ENCODE assay signal across 8 mouse cellular contexts in genomic region chr13:5864265-5865097, GRCm38 (mm10). TPM values are rescaled to one million over a fixed set of nuclear protein-coding genes. Genes with fewer than 3 reads are reported as not detected.
DNase-seq lines count a peak whose midpoint lies in the region; ATAC-seq and TF ChIP-seq lines count a peak whose summit lies in the region.

No protein-coding gene starts in this region.

- H3K9me3 ChIP-seq in G1E (replicated peaks), result no peaks in the 10 kb centered on the region
- no peaks in the 10 kb centered on the region for H3K9me3 ChIP-seq in forebrain, embryonic 15.5 days
- H3K9me3 ChIP-seq in intestine, postnatal 0 days (ENCODE audit: control insufficient read depth), result no peaks in the 10 kb centered on the region
- H3K9me3 ChIP-seq in midbrain, postnatal 0 days (ENCODE audit: low read length), result no peaks in the 10 kb centered on the region

- peak; percentile 25; the same call in 1 of the 2 replicates for ATAC-seq in G1E (ENCODE audit: extremely low read depth, insufficient number of reproducible peaks, low FRiP score, poor library complexity, severe bottlenecking)
- ATAC-seq in forebrain, embryonic 15.5 days (replicated peaks), result no peak
- no peak for ATAC-seq in intestine, postnatal 0 days
- ATAC-seq in midbrain, postnatal 0 days (ENCODE audit: low FRiP score), result no peak

- H3K9ac ChIP-seq in forebrain, embryonic 15.5 days (replicated peaks), result peak overlapping the region; percentile 46
- peak overlapping the region; percentile 17; the same call in 1 of the 2 replicates for H3K9ac ChIP-seq in intestine, postnatal 0 days (ENCODE audit: low read depth, low read length)
- peak overlapping the region; percentile 58 for H3K9ac ChIP-seq in midbrain, postnatal 0 days (replicated peaks; ENCODE audit: low read length, poor library complexity, severe bottlenecking)

- H3K4me2 ChIP-seq in forebrain, embryonic 15.5 days (replicated peaks), result peak overlapping the region; percentile 51
- H3K4me2 ChIP-seq in intestine, postnatal 0 days (replicated peaks; ENCODE audit: low read depth), result peak overlapping the region; percentile 73
- peak overlapping the region; percentile 68 for H3K4me2 ChIP-seq in midbrain, postnatal 0 days (ENCODE audit: low read depth, low read length, poor library complexity, severe bottlenecking)

- DNase-seq in heart, adult 18-20 months, result peak; percentile 69 to 75
- no peak for DNase-seq in heart, postnatal 25 days (ENCODE audit: low spot score)
- DNase-seq in G1E (ENCODE audit: low spot score), result no peak
- DNase-seq in midbrain, postnatal 0 days (ENCODE audit: low spot score), result peak; percentile 30
- DNase-seq in adrenal gland, postnatal 36 days, result no peak
- DNase-seq in cerebellum, adult 18-20 months, result no peak

- peaks cover 49% of the 10 kb centered on the region for H3K36me3 ChIP-seq in G1E (replicated peaks)
- peaks cover 36% of the 10 kb centered on the region for H3K36me3 ChIP-seq in forebrain, embryonic 15.5 days
- H3K36me3 ChIP-seq in intestine, postnatal 0 days (ENCODE audit: control insufficient read depth, insufficient read depth), result peaks cover 40% of the 10 kb centered on the region
- peaks cover 28% of the 10 kb centered on the region for H3K36me3 ChIP-seq in midbrain, postnatal 0 days (ENCODE audit: insufficient read depth, low read length)

- H3K4me1 ChIP-seq in G1E (ENCODE audit: insufficient read depth, low read depth, low read length), result peaks cover 36% of the 10 kb centered on the region
- H3K4me1 ChIP-seq in forebrain, embryonic 15.5 days, result peaks cover 36% of the 10 kb centered on the region
- H3K4me1 ChIP-seq in intestine, postnatal 0 days (replicated peaks; ENCODE audit: control insufficient read depth, insufficient read depth, low read length), result 0 out of 2 replicates have a peak, but pooled peaks cover 3% of the 10 kb centered on the region
- peaks cover 17% of the 10 kb centered on the region for H3K4me1 ChIP-seq in midbrain, postnatal 0 days (ENCODE audit: insufficient read depth, low read length)

- no peak for TF ChIP-seq CTCF in G1E (IDR thresholded peaks at IDR 0.05; ENCODE audit: low read depth, low read length)
- no peak for TF ChIP-seq CTCF in intestine, postnatal 0 days (IDR thresholded peaks at IDR 0.05; ENCODE audit: low read depth)
- TF ChIP-seq CTCF in midbrain, postnatal 0 days (IDR thresholded peaks at IDR 0.05), result no peak

- H3K4me3 ChIP-seq in G1E (ENCODE audit: low read depth, low read length), result peak overlapping the region; percentile 33; the same call in 1 of the 2 replicates
- H3K4me3 ChIP-seq in forebrain, embryonic 15.5 days, result peak overlapping the region; percentile 51
- H3K4me3 ChIP-seq in intestine, postnatal 0 days (ENCODE audit: low read depth, low read length), result peak overlapping the region; percentile 34
- peak overlapping the region; percentile 83 for H3K4me3 ChIP-seq in midbrain, postnatal 0 days (ENCODE audit: low read depth, low read length)

- 61% methylated on average over 10 of the region's 10 CpGs for WGBS in forebrain, embryonic 15.5 days
- WGBS in intestine, postnatal 0 days, result 38% methylated on average over 10 of the region's 10 CpGs
- 39% methylated on average over 10 of the region's 10 CpGs for WGBS in midbrain, postnatal 0 days

- intact Hi-C loops in heart, postnatal 25 days (cut with DNase I), result loop anchor here (5.0 to 10.0 kb wide), 7 partner anchors 62 to 1200 kb away; no protein-coding TSS in a partner anchor

- peak overlapping the region; percentile 69 for H3K27ac ChIP-seq in forebrain, embryonic 15.5 days (replicated peaks)
- peak overlapping the region; percentile 66 for H3K27ac ChIP-seq in intestine, postnatal 0 days (ENCODE audit: low read depth, low read length)
- H3K27ac ChIP-seq in midbrain, postnatal 0 days (ENCODE audit: low read depth, low read length), result no peak overlapping the region; the same call in 1 of the 2 replicates

- no peaks in the 10 kb centered on the region for H3K27me3 ChIP-seq in G1E (ENCODE audit: insufficient read depth, low read length)
- H3K27me3 ChIP-seq in forebrain, embryonic 15.5 days, result no peaks in the 10 kb centered on the region
- no peaks in the 10 kb centered on the region for H3K27me3 ChIP-seq in intestine, postnatal 0 days (replicated peaks; ENCODE audit: control insufficient read depth, insufficient read depth, low read length)
- no peaks in the 10 kb centered on the region for H3K27me3 ChIP-seq in midbrain, postnatal 0 days (ENCODE audit: insufficient read depth, low read length)

RNA-seq across cellular contexts. Expression of gene Klf6, which starts 3.2 kb away (rescaled TPM):
- 10 to 100 TPM; 64.8 to 69.7 TPM for total RNA-seq in heart, adult 18-20 months (2021)
- total RNA-seq in heart, postnatal 25 days (2021), result 10 to 100 TPM; 47.7 to 55.1 TPM
- total RNA-seq in G1E (2014; fragmentation: Nextera tagmentation) (90.9 and 104 TPM in 2 replicates), G1E (2017) (88.2 and 101 TPM in 2 replicates)
- polyA plus RNA-seq in G1E (2012), result 25.3 and 26.3 TPM in 2 replicates
- polyA plus RNA-seq in forebrain, embryonic 15.5 days (2015; fragmentation: Nextera tagmentation; extraction: Ambion mirVana), result 79.0 and 80.2 TPM in 2 replicates
- 64.4 and 65.3 TPM in 2 replicates for polyA plus RNA-seq in intestine, postnatal 0 days (2015; fragmentation: Nextera tagmentation; extraction: Ambion mirVana)
- total RNA-seq in midbrain, postnatal 0 days (2014; rRNA removed), result 63.9 and 75.1 TPM in 2 replicates
- polyA plus RNA-seq in midbrain, postnatal 0 days (2015; fragmentation: Nextera tagmentation; extraction: Ambion mirVana), result 153 and 157 TPM in 2 replicates
- 10 to 100 TPM; 45.5 to 50.3 TPM for total RNA-seq in adrenal gland, postnatal 36 days (2021)

Comparison
In these comparisons a context has a peak if more than half of its experiments do, and no peak if none do; other contexts are left out.
1. DNase-seq: peak in heart, adult 18-20 months (2 of 2) and midbrain, postnatal 0 days (single experiment); none in heart, postnatal 25 days (single experiment), G1E (single experiment), adrenal gland, postnatal 36 days (0 of 2) and cerebellum, adult 18-20 months (0 of 2).
2. H3K4me3 ChIP-seq: peak in every context shown above with its lines; median percentile 83 in midbrain, postnatal 0 days; 51 in forebrain, embryonic 15.5 days; 34 in intestine, postnatal 0 days; 33 in G1E.
3. Peak in every context shown above with its lines, with median percentiles within 50 percentile points of each other: H3K4me2 ChIP-seq and H3K9ac ChIP-seq.